Mouse (Mus musculus) small intestine, adult 2 months (tissue): ENCODE results near the gene Foxp1.

Source experiments
- CTCF ChIP-seq: fragments of 200-500 bp; IDR thresholded peaks from 2 replicates; pipeline ENCODE4 v1.5.1; 2012; ENCODE audit warnings: low read depth, mild to moderate bottlenecking, control low read depth, inconsistent platforms, low read length, moderate library complexity, mixed read lengths; ENCODE audit not compliant: insufficient replicate concordance, insufficient read length; ENCODE audit errors: extremely low read depth
- POLR2A ChIP-seq: fragments of 200-500 bp; IDR thresholded peaks from 2 replicates; pipeline ENCODE4 v1.6.1; 2012; ENCODE audit warnings: low read depth, mild to moderate bottlenecking, control low read depth, inconsistent platforms, low read length, moderate library complexity

- TF ChIP-seq CTCF (no peak), POLR2A (no peak)
Observed at GRCm38 (mm10) chr6:98936377-98936776, 586.1 kb downstream of the Foxp1 start.
